Mouse (Mus musculus) forebrain, embryonic 10.5 days (tissue): ENCODE results near the gene Ace. TPM values are rescaled to one million over a fixed set of nuclear protein-coding genes. Genes with fewer than 3 reads are reported as not detected.

Source experiments
- DNase-seq: peaks from one replicate; pipeline ENCODE4 v3.0.0-alpha.2; 2017; ENCODE audit warnings: low spot score; ENCODE audit errors: extremely low spot score
- H3K27ac ChIP-seq: fragments of 300-500 bp; sonication (generic); 2 replicates; pipeline ENCODE4 v1.5.1; 2016; ENCODE audit warnings: mild to moderate bottlenecking
- H3K27me3 ChIP-seq: fragments of 300-500 bp; sonication (generic); 2 replicates; pipeline ENCODE4 v1.6.1; 2016; ENCODE audit warnings: mild to moderate bottlenecking; ENCODE audit not compliant: poor library complexity, severe bottlenecking
- H3K36me3 ChIP-seq: fragments of 300-500 bp; sonication (generic); replicated peaks from 2 replicates; pipeline ENCODE4 v1.6.1; 2016; ENCODE audit warnings: mild to moderate bottlenecking, moderate library complexity
- H3K4me1 ChIP-seq: fragments of 300-500 bp; sonication (generic); 2 replicates; pipeline ENCODE4 v1.6.1; 2016
- H3K4me3 ChIP-seq: fragments of 300-500 bp; sonication (generic); 2 replicates; pipeline ENCODE4 v1.5.1; 2016; ENCODE audit warnings: mild to moderate bottlenecking, moderate library complexity
- H3K9me3 ChIP-seq: fragments of 300-500 bp; sonication (generic); 2 replicates; pipeline ENCODE4 v1.6.1; 2016; ENCODE audit warnings: mild to moderate bottlenecking, moderate library complexity
- WGBS: fragments of 180-500 bp; shearing (Covaris S2); methylation state at CpG from one replicate; pipeline ENCODE4 v1.1.7; 2016; 5-methylcytosine and 5-hydroxymethylcytosine counted together
- polyA plus RNA-seq: library from polyadenylated mRNA; unstranded; fragments of >200 nt; fragmentation: Nextera tagmentation; extraction: Ambion mirVana; gene quantifications from 2 replicates; pipeline ENCODE4 v1.2.1, GENCODE M21; 2016

Gene Ace
- polyA plus RNA-seq, 1 experiment from 2014 or later: 0.74 TPM

GRCm38 (mm10) chr11:105952111-105952510 lies 15.6 kb upstream of the Ace start:
- Histone ChIP-seq H3K36me3 (no peaks in the 10 kb centered on the region), H3K27me3 (no peaks in the 10 kb centered on the region), H3K9me3 (no peaks in the 10 kb centered on the region), H3K4me1 (peaks cover 24% of the 10 kb centered on the region), H3K27ac (no peak overlapping the region), H3K4me3 (no peak overlapping the region)
- no peak for DNase-seq
- 87% methylated on average over 9 of the region's 9 CpGs for WGBS

- WGBS: 79% methylated on average over 12 of the region's 12 CpGs
- no peak within 1 kb of the TSS; the same call in 1 of the 2 replicates for H3K27ac ChIP-seq
- DNase-seq: no peak
Measured at GRCm38 (mm10) chr11:105952911-105953386, 14.8 kb upstream of the Ace start, which contains the start of gene Cyb561. TSS of gene Cyb561 (minus strand) at chr11:105953336.

GRCm38 (mm10) chr11:105953402-105953801 lies 14.3 kb upstream of the Ace start:
- Histone ChIP-seq H3K27me3 (no peaks in the 10 kb centered on the region), H3K9me3 (no peaks in the 10 kb centered on the region), H3K4me3 (no peak overlapping the region), H3K4me1 (peaks cover 29% of the 10 kb centered on the region), H3K36me3 (no peaks in the 10 kb centered on the region), H3K27ac (no peak overlapping the region; the same call in 1 of the 2 replicates)
- DNase-seq: no peak
- WGBS: 87% methylated on average over 6 of the region's 6 CpGs

More at GRCm38 (mm10) chr11:105952911-105953386, 14.8 kb upstream of the Ace start, which contains the start of gene Cyb561:
- peaks cover 29% of the 10 kb centered on the region for H3K4me1 ChIP-seq
- no peaks in the 10 kb centered on the region for H3K27me3 ChIP-seq
- H3K36me3 ChIP-seq: no peaks in the 10 kb centered on the region
- no peak within 1 kb of the TSS for H3K4me3 ChIP-seq
- no peaks in the 10 kb centered on the region for H3K9me3 ChIP-seq

GRCm38 (mm10) chr11:105955815-105956430 lies 11.8 kb upstream of the Ace start:
- Histone ChIP-seq H3K27me3 (no peaks in the 10 kb centered on the region), H3K4me1 (peaks cover 27% of the 10 kb centered on the region), H3K36me3 (no peaks in the 10 kb centered on the region), H3K4me3 (no peak overlapping the region), H3K9me3 (no peaks in the 10 kb centered on the region), H3K27ac (no peak overlapping the region)
- WGBS: 92% methylated on average over 28 of the region's 28 CpGs
- DNase-seq: no peak

- Histone ChIP-seq H3K27me3 (no peaks in the 10 kb centered on the region), H3K4me3 (no peak overlapping the region), H3K4me1 (peaks cover 20% of the 10 kb centered on the region), H3K27ac (no peak overlapping the region), H3K36me3 (no peaks in the 10 kb centered on the region), H3K9me3 (no peaks in the 10 kb centered on the region)
- no peak for DNase-seq
- 51% methylated on average over 6 of the region's 6 CpGs for WGBS
Measured at GRCm38 (mm10) chr11:105957501-105957900, 10.2 kb upstream of the Ace start.

GRCm38 (mm10) chr11:105958566-105958965 lies 9.2 kb upstream of the Ace start:
- H3K9me3 ChIP-seq: no peaks in the 10 kb centered on the region
- no peaks in the 10 kb centered on the region for H3K27me3 ChIP-seq
- no peak overlapping the region for H3K27ac ChIP-seq
- no peak for DNase-seq
- H3K4me3 ChIP-seq: no peak overlapping the region
- peaks cover 20% of the 10 kb centered on the region for H3K4me1 ChIP-seq
- 86% methylated on average over 1 of the region's 1 CpGs for WGBS
- H3K36me3 ChIP-seq: no peaks in the 10 kb centered on the region

GRCm38 (mm10) chr11:105959355-105959754 lies 8.4 kb upstream of the Ace start:
- Histone ChIP-seq H3K4me1 (peaks cover 20% of the 10 kb centered on the region), H3K27me3 (no peaks in the 10 kb centered on the region), H3K4me3 (no peak overlapping the region), H3K36me3 (no peaks in the 10 kb centered on the region), H3K9me3 (no peaks in the 10 kb centered on the region), H3K27ac (no peak overlapping the region)
- WGBS: 69% methylated on average over 17 of the region's 17 CpGs
- DNase-seq: no peak

- Histone ChIP-seq H3K4me3 (no peak overlapping the region), H3K9me3 (no peaks in the 10 kb centered on the region), H3K36me3 (no peaks in the 10 kb centered on the region), H3K27me3 (peaks cover 43% of the 10 kb centered on the region), H3K27ac (no peak overlapping the region), H3K4me1 (peaks cover 23% of the 10 kb centered on the region)
- 66% methylated on average over 5 of the region's 5 CpGs for WGBS
- no peak for DNase-seq
Measured at GRCm38 (mm10) chr11:105964691-105965090, 3.1 kb upstream of the Ace start.

- WGBS: 83% methylated on average over 4 of the region's 4 CpGs
- H3K27ac ChIP-seq: no peak overlapping the region
- H3K27me3 ChIP-seq: peaks cover 58% of the 10 kb centered on the region
- DNase-seq: no peak
- no peak overlapping the region for H3K4me3 ChIP-seq
- no peaks in the 10 kb centered on the region for H3K9me3 ChIP-seq
- H3K36me3 ChIP-seq: no peaks in the 10 kb centered on the region
- H3K4me1 ChIP-seq: peaks cover 23% of the 10 kb centered on the region
Measured at GRCm38 (mm10) chr11:105966288-105966687, 1.5 kb upstream of the Ace start.

GRCm38 (mm10) chr11:105968948-105969347 lies 1.2 kb downstream of the Ace start:
- no peak for DNase-seq
- H3K4me3 ChIP-seq: peak overlapping the region; percentile 72; the same call in 1 of the 2 replicates
- peaks cover 65% of the 10 kb centered on the region for H3K27me3 ChIP-seq
- H3K36me3 ChIP-seq: no peaks in the 10 kb centered on the region
- peaks cover 23% of the 10 kb centered on the region for H3K4me1 ChIP-seq
- 49% methylated on average over 10 of the region's 10 CpGs for WGBS
- no peaks in the 10 kb centered on the region for H3K9me3 ChIP-seq
- no peak overlapping the region for H3K27ac ChIP-seq

GRCm38 (mm10) chr11:105969516-105969915 lies 1.8 kb downstream of the Ace start:
- H3K27me3 ChIP-seq: peaks cover 65% of the 10 kb centered on the region
- DNase-seq: no peak
- no peaks in the 10 kb centered on the region for H3K9me3 ChIP-seq
- H3K4me3 ChIP-seq: no peak overlapping the region
- peaks cover 23% of the 10 kb centered on the region for H3K4me1 ChIP-seq
- WGBS: 35% methylated on average over 1 of the region's 1 CpGs
- no peaks in the 10 kb centered on the region for H3K36me3 ChIP-seq
- H3K27ac ChIP-seq: no peak overlapping the region

GRCm38 (mm10) chr11:105974593-105974992 lies 6.8 kb downstream of the Ace start:
- DNase-seq: no peak
- 93% methylated on average over 6 of the region's 6 CpGs for WGBS
- Histone ChIP-seq H3K36me3 (no peaks in the 10 kb centered on the region), H3K4me3 (no peak overlapping the region), H3K27ac (no peak overlapping the region), H3K27me3 (peaks cover 23% of the 10 kb centered on the region), H3K9me3 (no peaks in the 10 kb centered on the region), H3K4me1 (no peaks in the 10 kb centered on the region; the same call in 1 of the 2 replicates)

GRCm38 (mm10) chr11:105975050-105975449 lies 7.3 kb downstream of the Ace start:
- no peaks in the 10 kb centered on the region for H3K36me3 ChIP-seq
- 78% methylated on average over 3 of the region's 3 CpGs for WGBS
- H3K27ac ChIP-seq: no peak overlapping the region
- no peaks in the 10 kb centered on the region for H3K9me3 ChIP-seq
- peaks cover 19% of the 10 kb centered on the region for H3K27me3 ChIP-seq
- no peak overlapping the region for H3K4me3 ChIP-seq
- DNase-seq: no peak
- H3K4me1 ChIP-seq: no peaks in the 10 kb centered on the region; the same call in 1 of the 2 replicates
